Mouse (Mus musculus) intestine, postnatal 0 days (tissue): ENCODE measurements at regions not wholly inside any gene's neighbourhood (a gene's known extent, or its start where the extent isn't known, plus 50 kb on each side); places are given as distances from the start of the nearest gene placed in this dataset.

ENCODE experiments used
- ATAC-seq: fragments of 200-750 bp; cut with Nextera tagmentation; 2 replicates; pipeline ENCODE4 v1.8.0; 2017; ENCODE audit warnings: mild to moderate bottlenecking, moderate TSS enrichment, moderate library complexity
- H3K27ac ChIP-seq: fragments of 300-500 bp; sonication (generic); 2 replicates; pipeline ENCODE4 v1.5.1; 2014; ENCODE audit warnings: mild to moderate bottlenecking, low read depth, low read length, moderate library complexity
- H3K27me3 ChIP-seq: fragments of 300-500 bp; sonication (generic); replicated peaks from 2 replicates; pipeline ENCODE4 v1.6.1; 2014; ENCODE audit warnings: low read length, mixed read lengths; ENCODE audit not compliant: control insufficient read depth, insufficient read depth
- H3K36me3 ChIP-seq: fragments of 300-500 bp; sonication (generic); 2 replicates; pipeline ENCODE4 v1.6.1; 2014; ENCODE audit warnings: mild to moderate bottlenecking, moderate library complexity; ENCODE audit not compliant: control insufficient read depth, insufficient read depth
- H3K4me1 ChIP-seq: fragments of 300-500 bp; sonication (generic); replicated peaks from 2 replicates; pipeline ENCODE4 v1.6.1; 2014; ENCODE audit warnings: antibody characterized with exemption, low read length, mixed read lengths; ENCODE audit not compliant: control insufficient read depth, insufficient read depth
- H3K4me2 ChIP-seq: fragments of 300-500 bp; sonication (generic); replicated peaks from 2 replicates; pipeline ENCODE4 v1.6.1; 2014; ENCODE audit warnings: low read depth, mild to moderate bottlenecking, moderate library complexity
- H3K4me3 ChIP-seq: fragments of 300-500 bp; sonication (generic); 2 replicates; pipeline ENCODE4 v1.5.1; 2014; ENCODE audit warnings: low read depth, low read length
- H3K9ac ChIP-seq: fragments of 300-500 bp; sonication (generic); 2 replicates; pipeline ENCODE4 v1.6.1; 2014; ENCODE audit warnings: mild to moderate bottlenecking, low read depth, low read length
- H3K9me3 ChIP-seq: fragments of 300-500 bp; sonication (generic); 2 replicates; pipeline ENCODE4 v1.6.1; 2016; ENCODE audit warnings: mixed run types; ENCODE audit not compliant: control insufficient read depth
- CTCF ChIP-seq: sonication (generic); IDR thresholded peaks from 2 replicates; pipeline ENCODE4 v1.5.1; 2016; ENCODE audit warnings: low read depth, mild to moderate bottlenecking, control low read depth, antibody characterized with exemption, moderate library complexity
- WGBS: fragments of 180-500 bp; shearing (Covaris S2); extraction: QIAGEN DNeasy Blood & Tissue Kit; methylation state at CpG from one replicate; pipeline ENCODE4 v1.1.7; 2014; 5-methylcytosine and 5-hydroxymethylcytosine counted together

DNA sequence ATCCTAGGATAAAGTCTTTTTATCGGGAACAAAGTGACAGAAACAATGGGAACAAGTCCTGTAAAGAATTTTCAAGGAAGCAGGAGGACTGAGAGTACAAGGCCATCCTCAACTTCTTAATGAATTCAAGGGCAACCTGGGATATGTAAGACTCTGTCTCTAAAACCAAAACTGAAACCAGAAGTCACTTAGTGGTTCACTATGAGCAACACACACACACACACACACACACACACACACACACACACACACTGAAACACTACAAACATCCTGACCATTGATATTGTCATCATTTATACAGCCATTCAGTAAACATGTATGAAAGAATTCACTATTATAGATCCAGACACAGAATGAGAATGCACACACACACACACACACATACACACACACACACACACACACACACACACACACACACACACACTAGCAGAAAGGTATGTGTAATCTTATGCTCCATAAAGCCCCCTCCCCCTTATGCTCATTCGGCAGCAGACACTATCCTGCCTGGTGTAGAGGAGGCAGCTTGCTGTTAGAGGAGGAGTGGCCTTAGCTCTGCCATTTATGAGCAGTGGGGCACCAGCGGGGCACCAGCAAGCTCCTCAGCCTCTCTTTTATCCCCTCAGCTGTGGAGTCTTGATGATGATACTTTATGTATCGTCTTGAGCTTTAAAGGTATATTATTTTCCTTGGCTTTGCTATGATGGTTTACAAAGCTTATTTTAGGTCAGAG is 111.3 kb downstream of the Kcnrg start:
- H3K9me3 ChIP-seq = no peaks in the 10 kb centered on the region
- no peak for TF ChIP-seq CTCF
- no peaks in the 10 kb centered on the region for H3K4me1 ChIP-seq
- no peak overlapping the region for H3K27ac ChIP-seq
- no peak overlapping the region for H3K9ac ChIP-seq
- no peaks in the 10 kb centered on the region for H3K36me3 ChIP-seq
- H3K27me3 ChIP-seq = no peaks in the 10 kb centered on the region
- H3K4me3 ChIP-seq = no peak overlapping the region
- no peak overlapping the region for H3K4me2 ChIP-seq
- WGBS = 52% methylated on average over 4 of the region's 4 CpGs
- no peak for ATAC-seq

DNA sequence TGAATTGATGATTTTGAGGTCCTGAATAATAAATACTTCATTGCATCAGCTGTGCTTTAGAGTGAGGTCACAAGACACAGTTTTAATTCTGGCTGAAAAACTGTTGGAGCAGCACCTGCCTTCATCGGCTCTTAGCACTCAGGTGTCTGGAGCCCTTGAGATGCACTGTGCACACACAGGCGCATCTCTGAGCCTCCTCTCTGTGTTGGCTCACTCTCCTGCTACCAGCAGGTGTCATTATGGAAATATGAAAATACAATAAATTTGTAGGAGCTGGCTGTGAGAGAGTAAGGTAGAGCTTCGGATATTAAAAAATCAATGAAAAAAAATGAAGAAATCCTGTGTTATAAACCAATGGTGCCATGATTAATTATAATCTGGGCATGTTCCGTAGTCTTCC is 114.0 kb downstream of the Kcnrg start:
- TF ChIP-seq CTCF = no peak
- no peak overlapping the region for H3K27ac ChIP-seq
- WGBS = 80% methylated on average over 4 of the region's 4 CpGs
- no peak overlapping the region for H3K4me2 ChIP-seq
- H3K36me3 ChIP-seq = no peaks in the 10 kb centered on the region
- H3K9ac ChIP-seq = no peak overlapping the region
- H3K27me3 ChIP-seq = no peaks in the 10 kb centered on the region
- H3K4me3 ChIP-seq = no peak overlapping the region
- H3K9me3 ChIP-seq = no peaks in the 10 kb centered on the region
- ATAC-seq = no peak
- H3K4me1 ChIP-seq = no peaks in the 10 kb centered on the region

DNA sequence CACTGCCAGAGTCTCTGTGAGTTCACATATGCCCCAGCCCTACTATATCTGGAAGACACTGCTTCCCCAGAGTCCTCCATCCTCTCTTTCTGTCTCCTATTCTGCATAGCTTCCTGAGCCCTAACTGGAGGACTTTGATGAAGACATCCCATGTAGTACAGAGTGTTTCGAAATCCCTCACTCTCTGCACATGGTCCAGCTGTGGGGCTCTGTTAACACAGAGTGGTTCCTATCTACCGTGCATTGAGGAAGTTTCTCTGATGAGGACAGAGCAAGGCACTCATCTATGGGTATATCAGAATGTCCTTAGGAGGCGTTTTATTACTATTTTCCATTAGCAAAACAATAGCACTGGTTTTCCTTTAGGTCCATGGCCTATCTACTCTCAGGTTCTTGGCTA is 117.7 kb downstream of the Kcnrg start:
- ATAC-seq = no peak
- no peak overlapping the region for H3K27ac ChIP-seq
- no peaks in the 10 kb centered on the region for H3K27me3 ChIP-seq
- no peak overlapping the region for H3K9ac ChIP-seq
- TF ChIP-seq CTCF = no peak
- no peaks in the 10 kb centered on the region for H3K36me3 ChIP-seq
- H3K4me2 ChIP-seq = no peak overlapping the region
- H3K4me3 ChIP-seq = no peak overlapping the region
- no peaks in the 10 kb centered on the region for H3K4me1 ChIP-seq
- 79% methylated on average over 3 of the region's 3 CpGs for WGBS
- no peaks in the 10 kb centered on the region for H3K9me3 ChIP-seq

DNA sequence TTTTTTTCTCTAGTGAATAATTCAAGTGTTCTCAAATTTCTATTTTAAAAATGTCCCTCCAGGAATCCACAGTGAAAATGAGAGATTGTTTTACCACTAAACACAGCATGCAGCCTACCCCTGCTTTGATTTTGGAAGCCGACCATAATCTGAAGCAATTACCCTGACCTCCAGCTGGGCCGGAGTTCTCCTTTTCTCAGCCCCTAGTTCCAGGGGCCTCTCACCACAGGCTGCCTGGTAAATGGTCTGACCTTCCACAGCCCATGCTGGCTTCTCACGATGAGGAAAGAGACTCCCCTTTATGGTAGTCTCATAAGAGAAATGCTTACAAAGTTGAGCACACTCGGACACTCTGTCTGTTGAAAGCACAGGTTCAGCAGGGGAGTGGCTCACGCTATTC is 121.3 kb downstream of the Kcnrg start:
- H3K36me3 ChIP-seq = no peaks in the 10 kb centered on the region
- H3K27ac ChIP-seq = no peak overlapping the region
- no peaks in the 10 kb centered on the region for H3K27me3 ChIP-seq
- ATAC-seq = no peak
- H3K4me2 ChIP-seq = no peak overlapping the region
- H3K4me1 ChIP-seq = no peaks in the 10 kb centered on the region
- no peak overlapping the region for H3K9ac ChIP-seq
- H3K9me3 ChIP-seq = no peaks in the 10 kb centered on the region
- TF ChIP-seq CTCF = no peak
- no peak overlapping the region for H3K4me3 ChIP-seq
- 51% methylated on average over 5 of the region's 5 CpGs for WGBS

DNA sequence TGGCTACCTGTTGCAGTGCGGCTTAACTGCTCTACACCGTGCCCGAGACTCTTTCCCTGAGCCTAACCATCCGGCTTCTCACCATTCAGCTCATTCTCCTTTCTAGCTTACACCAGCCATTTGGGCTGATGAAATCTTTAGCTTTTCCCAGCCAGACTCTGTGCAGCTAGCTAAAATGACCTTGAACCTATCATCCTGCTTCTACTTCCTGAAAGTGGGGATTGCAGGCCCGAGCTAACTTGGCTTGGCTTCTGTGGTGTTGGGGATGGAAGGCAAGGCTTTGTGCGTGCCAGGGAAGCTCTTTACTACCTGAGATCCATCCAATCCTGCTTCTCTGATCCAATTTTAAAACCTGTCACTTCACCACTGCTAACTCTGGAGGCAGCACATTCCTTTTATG is 128.3 kb downstream of the Kcnrg start:
- Histone ChIP-seq H3K27ac (no peak overlapping the region), H3K27me3 (no peaks in the 10 kb centered on the region), H3K4me3 (no peak overlapping the region), H3K4me1 (no peaks in the 10 kb centered on the region), H3K9ac (no peak overlapping the region), H3K4me2 (no peak overlapping the region), H3K9me3 (no peaks in the 10 kb centered on the region), H3K36me3 (no peaks in the 10 kb centered on the region)
- 72% methylated on average over 6 of the region's 6 CpGs for WGBS
- no peak for ATAC-seq
- TF ChIP-seq CTCF = no peak

DNA sequence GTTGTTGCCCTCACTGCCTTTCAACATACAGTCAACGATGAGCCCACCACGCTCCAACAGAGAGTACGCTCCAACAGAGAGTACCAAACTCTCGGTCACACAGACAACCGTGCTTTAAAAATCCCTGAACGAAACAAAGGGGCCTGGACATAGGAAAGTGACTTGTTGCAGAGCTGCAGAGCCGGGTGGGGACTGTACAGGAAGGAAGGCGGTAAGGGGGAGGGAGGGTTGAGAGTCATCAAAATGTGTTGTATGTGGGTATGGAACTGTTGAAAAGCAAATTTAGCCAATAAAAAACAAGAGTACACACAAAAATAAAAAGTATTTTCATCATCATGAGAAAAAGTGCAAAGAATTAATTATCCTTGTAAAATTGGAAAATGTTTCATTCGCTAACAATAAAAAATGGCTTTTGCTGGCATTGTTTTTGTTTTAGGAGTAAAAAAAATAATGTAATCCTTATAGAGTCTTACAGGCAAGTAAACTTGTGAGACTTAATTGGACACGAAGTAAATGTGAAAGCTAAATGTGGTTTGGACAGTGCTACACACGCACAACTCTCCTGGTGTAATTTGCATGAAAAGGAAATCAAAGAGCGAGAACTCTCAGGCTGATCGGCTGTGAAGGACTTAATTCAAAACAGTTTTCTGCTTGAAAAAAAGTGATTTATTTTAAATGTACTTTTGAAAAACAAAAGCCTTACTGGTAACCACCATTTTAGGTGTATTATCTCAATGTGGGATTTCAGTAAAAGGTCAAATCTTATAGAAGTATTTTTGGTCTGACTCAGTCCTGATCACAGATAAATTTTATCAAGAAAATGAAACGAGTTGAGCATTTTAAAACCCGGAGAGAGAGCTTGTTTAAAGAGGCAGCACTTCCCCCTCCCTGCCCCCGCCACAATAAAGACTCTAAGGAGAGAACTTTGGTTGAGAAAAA is 129.4 kb downstream of the Kcnrg start:
- ATAC-seq = no peak

More for the DNA sequence above, 129.4 kb downstream of the Kcnrg start:
- WGBS = 55% methylated on average over 16 of the region's 16 CpGs
- H3K36me3 ChIP-seq = no peaks in the 10 kb centered on the region
- no peak overlapping the region for H3K4me3 ChIP-seq
- no peak overlapping the region for H3K9ac ChIP-seq
- no peaks in the 10 kb centered on the region for H3K27me3 ChIP-seq
- no peaks in the 10 kb centered on the region for H3K4me1 ChIP-seq
- H3K27ac ChIP-seq = no peak overlapping the region
- TF ChIP-seq CTCF = no peak
- H3K9me3 ChIP-seq = no peaks in the 10 kb centered on the region
- H3K4me2 ChIP-seq = peak overlapping the region; percentile 18; the same call in 1 of the 2 replicates
